Mouse (Mus musculus): Measurements from ENCODE around the gene Fam234a.
"Not testable (repeated sequence)": the region's sequence is repeated elsewhere in the genome, so short reads cannot be mapped to it uniquely, and the experiment has no call there.

Fam234a gene

GRCm38 (mm10) chr17:26231156-26231555 is 12.9 kb downstream of the Fam234a start:
- DNase-seq, result no peak

DNA sequence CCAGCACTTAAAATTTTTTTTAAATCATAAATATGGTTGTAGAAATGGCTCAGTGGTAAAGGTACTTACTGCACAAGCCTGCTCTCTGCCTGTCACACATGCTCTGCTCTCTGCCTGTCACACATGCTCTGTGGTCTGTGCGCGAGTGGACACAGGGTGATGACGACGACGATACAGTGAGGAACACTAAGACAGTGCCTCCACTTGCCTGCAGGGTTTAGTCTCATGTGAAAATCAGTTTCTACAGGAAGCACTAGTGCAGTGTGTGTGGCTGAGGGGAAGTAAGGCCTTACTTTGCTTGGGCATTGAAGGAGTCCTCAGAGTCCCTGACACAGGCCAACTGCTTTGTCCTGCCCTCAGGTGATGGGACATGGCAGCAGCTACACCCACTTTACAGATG is 14.3 kb downstream of the Fam234a start:
- no peak for DNase-seq

DNA sequence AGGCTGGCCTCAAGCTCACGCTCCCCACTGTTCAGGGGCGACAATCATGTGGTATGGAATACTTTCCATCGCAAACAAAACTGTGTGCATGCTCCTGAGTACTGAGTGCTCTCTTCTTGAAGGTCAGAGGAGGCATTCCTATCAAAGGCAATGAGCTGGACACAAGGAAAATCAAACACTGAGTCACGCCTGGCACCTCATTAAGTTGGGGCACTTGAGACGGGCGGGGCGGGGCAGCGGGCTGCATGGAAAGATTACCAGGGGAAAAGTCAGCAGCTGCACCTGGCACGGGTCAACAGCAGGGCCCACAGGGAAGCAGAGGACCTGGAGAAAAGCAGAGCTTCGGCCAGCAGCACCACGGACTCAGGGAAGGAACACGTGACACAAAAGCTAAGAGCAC is 18.9 kb downstream of the Fam234a start:
- DNase-seq, result no peak

- DNase-seq, result no peak
These were observed 22.5 kb downstream of the Fam234a start for GRCm38 (mm10) chr17:26221508-26221907.

DNA sequence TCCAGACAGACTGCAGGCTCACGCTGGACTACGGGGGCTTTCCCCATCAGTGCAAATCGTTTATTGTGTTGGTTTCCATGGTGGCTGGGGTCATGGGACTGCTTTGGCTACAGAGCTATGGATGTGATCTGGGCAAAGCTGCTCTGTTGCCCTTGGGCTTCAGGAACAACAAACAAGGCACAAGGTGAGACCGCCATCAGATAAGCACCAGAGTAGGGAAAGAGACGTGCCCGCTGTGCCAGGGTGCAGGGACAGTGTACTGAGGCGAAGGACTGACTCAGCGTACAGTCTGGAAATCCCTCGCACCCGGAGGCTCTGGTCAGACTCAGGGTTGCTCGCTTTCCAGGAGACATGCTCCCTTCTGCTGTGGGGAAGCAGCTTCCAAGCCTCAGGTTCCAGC is 31.4 kb downstream of the Fam234a start:
- DNase-seq, result no peak

GRCm38 (mm10) chr17:26212241-26212640 is 31.8 kb downstream of the Fam234a start:
- DNase-seq, result no peak

GRCm38 (mm10) chr17:26207686-26208085 is 36.4 kb downstream of the Fam234a start, which contains the start of gene Arhgdig:
Gene Arhgdig (minus strand): TSS chr17:26207786.
- no peak for DNase-seq

DNA sequence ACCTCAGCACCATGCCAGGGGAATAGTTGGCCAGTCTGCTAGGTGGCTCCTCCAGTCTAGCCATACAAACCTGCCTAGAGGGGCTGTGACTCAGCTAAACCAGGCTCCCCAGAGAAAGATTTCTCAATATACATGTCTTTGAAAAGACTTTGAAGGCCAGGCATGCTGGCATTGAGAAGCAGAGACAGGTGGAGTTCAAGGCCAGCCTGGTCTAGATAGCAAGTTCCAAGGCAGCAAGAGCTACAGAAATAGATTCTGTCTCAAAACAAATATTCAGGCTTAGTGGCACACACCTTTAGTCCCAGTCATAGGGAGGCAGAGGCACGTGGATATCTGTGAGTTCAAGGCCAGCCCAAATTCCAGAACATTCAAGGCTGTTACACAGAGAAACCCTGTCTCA is 37.6 kb downstream of the Fam234a start:
- DNase-seq, result no peak

- no peak for DNase-seq
These were observed 39.3 kb downstream of the Fam234a start for GRCm38 (mm10) chr17:26204766-26205165.

DNA sequence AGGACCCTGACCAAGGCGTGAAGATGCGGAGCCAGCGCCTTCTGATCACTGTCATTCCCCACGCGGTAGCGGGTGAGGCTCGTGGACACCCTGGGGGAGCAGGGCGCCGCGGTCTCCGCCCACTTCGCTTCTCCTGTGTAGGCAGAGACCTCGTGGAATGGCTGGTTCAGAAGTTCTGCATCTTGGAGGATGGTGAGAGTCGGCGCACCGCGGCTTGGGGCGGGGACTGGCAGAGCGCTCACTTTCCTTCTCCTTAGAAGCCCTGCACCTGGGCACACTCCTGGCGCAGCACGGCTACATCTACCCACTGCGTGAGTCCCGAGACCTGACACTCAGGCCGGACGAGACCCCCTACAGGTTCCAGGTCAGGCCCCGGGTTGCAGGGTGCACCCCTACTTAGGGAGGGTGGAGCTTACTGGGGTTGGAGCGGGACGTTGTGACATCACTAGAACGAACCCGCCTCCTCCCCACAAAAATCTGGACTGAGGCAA is 40.7 kb downstream of the Fam234a start:
- peak; percentile 36 for DNase-seq

GRCm38 (mm10) chr17:26202737-26203136 is 41.3 kb downstream of the Fam234a start, which contains the start of gene Rgs11:
Gene Rgs11 (plus strand): TSS chr17:26202951.
- DNase-seq, result no peak

DNA sequence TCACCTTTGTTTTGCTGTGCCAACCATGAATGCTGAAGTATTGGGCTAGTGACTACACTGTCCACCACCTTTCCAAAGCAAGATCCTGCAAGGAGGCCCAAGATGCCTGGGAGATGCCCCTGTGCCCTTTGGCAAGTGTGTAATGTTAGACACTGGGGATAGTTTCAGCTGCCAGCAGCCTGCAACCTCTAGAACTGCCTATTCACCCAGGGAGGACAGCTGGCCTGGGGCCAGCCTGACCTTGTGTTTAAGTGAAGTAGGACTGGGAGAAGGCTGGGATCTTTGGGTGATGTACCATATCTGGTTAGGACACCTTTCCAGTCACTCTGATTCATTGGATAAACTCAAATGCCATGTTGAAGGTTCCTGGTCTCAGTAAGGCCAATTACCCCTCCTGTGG is 42.0 kb downstream of the Fam234a start:
- DNase-seq, result no peak

DNA sequence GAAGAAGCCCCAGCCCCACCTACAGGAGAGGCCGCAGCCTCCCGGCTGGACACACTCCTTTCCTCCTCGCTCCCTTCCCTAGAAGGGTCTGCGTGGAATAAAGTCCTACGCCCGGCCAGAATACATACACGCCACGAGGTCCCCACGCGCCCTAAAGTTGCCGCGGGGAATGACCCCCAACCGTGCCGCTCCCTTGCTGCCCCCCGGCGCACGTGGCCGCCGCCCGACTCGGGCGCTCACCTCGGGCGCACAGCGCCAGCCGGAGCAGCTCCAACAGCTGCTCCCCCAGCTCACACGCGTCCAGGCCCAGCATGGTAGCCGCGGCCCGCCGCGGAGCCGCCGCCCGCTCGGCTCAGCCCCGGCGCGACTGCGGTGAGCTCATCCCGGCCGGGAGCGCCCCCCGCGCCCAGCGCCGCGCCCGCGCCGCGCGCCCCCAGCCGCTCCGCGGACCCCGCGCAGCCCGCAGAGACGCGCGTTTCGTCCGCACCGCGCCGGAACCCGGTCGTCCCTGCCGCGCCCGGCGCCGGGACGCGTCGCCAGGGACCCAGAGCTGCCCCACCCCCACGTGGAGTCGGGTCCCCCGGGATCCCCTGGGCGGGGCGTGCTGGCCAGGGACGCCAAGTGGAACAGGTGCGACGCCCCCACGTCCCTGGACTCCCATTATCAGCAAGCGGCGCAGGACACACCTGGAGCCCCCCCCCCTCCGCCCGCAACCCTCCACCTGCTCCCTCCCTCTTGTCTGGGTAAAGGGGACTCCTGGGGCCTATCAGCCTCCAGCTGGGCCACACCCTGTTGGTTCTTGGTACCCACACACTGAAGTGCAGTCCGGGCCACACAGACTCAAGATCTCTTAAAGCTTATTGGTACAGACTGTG is 43.0 kb downstream of the Fam234a start:
- DNase-seq, result no peak

DNA sequence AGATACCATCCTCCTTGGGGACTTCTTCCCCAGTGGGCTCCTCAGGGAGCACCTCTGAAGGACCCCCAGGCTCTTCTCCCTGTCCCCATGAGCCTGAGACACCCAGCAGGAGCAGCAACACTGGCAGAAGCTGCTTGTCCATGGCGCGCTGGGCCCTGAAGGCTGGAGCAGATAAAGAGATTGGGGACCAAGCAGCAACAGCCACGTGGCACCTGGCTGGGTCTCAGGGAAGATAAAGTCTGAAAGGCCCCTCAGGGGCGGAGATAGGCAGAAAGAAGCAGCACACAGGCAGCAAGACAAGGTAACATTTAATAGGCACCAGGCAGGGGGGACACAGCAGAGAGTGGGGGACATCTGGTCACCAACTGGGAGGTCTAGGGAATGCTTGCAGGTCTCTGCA is 45.1 kb downstream of the Fam234a start, which contains the start of gene Pdia2:
Gene Pdia2, minus strand, starts transcription at position 196 of the 400 bp plus-strand sequence.
- DNase-seq, result no peak

DNA sequence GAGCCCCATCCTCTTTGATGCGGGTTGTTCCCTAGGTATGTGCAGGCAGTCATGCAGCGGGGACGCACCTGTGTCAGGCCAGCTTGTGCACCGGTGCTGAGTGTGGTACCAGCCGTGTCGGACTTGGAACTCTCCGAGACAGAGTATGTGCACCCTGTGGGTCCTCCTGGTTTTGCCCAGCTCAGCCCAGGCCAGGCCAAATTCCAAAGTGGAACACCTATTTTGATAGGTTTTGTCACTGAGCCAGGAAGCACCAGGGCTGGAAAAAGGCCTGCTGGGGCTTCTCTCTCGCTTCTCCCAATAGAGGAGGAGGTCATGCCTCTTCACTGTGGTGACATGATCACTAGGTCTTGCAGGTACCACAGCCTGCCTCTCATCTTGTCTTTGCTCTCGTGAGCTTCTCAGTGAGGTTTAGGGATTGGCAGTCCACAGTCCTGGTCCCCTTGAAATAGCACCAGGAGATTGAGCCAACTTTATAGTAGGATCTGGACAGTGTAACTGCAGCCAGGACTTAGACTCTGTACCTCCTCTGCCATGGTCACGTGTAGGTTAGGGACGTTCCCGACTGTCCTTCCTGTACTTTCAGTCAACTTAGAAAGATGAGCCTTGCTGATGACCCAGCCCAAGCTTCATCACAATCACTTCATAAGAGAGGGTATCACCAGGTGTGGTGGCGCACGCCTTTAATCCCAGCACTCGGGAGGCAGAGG is 51.4 kb downstream of the Fam234a start:
- DNase-seq, result no peak

GRCm38 (mm10) chr17:26191486-26191885 is 52.6 kb downstream of the Fam234a start:
- DNase-seq, result not testable (repeated sequence)

GRCm38 (mm10) chr17:26188091-26188805 is 55.8 kb downstream of the Fam234a start:
- DNase-seq, result no peak

- peak; percentile 76 for DNase-seq
These were observed 56.5 kb downstream of the Fam234a start for GRCm38 (mm10) chr17:26187592-26187991.

GRCm38 (mm10) chr17:26181179-26181578 is 62.9 kb downstream of the Fam234a start:
- no peak for DNase-seq

DNA sequence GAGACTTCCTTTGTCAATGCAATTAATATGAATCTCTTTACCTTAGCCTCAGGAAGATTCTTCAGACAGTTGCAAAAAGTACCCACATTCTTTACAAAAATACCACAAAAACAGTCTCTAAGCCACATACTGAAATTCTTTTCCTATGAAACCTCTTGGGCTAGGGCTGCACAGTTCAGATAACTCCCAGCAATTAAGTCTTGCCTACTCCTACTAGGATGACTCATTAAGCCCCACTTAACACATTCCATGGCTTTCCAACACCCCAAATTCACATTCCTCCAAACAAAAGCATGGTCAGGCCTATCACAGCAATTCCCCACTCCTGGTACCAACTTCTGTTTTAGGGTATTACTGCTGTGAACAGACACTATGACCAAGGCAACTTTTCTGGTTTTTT is 65.4 kb downstream of the Fam234a start:
- DNase-seq, result no peak

DNA sequence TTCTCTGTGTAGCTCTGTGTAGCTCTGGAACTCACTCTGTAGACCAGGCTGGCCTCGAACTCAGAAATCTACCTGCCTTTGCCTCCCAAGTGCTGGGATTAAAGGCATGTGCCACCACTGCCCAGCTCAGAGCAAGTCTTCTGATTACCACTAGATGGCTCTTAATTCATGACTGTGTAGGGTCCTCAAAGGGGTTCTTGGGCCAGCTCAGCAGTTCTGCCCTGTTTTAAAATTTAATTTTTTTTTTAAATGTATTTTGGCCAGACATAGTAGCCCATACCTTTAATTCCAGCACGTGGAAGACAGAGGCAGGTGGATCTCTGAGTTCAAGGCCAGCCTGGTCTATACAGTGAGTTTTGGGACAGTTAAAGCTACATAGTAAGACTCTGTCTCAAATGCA is 68.8 kb downstream of the Fam234a start:
- not testable (repeated sequence) for DNase-seq

GRCm38 (mm10) chr17:26168039-26168438 is 76.0 kb downstream of the Fam234a start:
- no peak for DNase-seq

GRCm38 (mm10) chr17:26162736-26163135 is 81.3 kb downstream of the Fam234a start:
- no peak for DNase-seq

All from cerebellum, adult 9-11 months (tissue).